Mouse (Mus musculus): ENCODE measurements around the gene Olfr168. TPM values are rescaled to one million over a fixed set of nuclear protein-coding genes. Genes with fewer than 3 reads are reported as not detected.
"Not testable (repeated sequence)": the region's sequence is repeated elsewhere in the genome, so short reads cannot be mapped to it uniquely, and the experiment has no call there.

Gene Olfr168
- polyA plus RNA-seq (2015; fragmentation: Nextera tagmentation; extraction: Ambion mirVana): not detected in 2 replicates

GRCm38 (mm10) chr16:19535455-19535854 is at the start of gene Olfr168:
Gene Olfr168 (minus strand): TSS chr16:19535555.
- Histone ChIP-seq H3K9me3 (replicated peaks) (no peaks in the 10 kb centered on the region), H3K9ac (no peak within 1 kb of the TSS), H3K27me3 (no peaks in the 10 kb centered on the region), H3K27ac (replicated peaks) (no peak within 1 kb of the TSS), H3K4me2 (replicated peaks) (no peak within 1 kb of the TSS), H3K4me3 (replicated peaks) (no peak within 1 kb of the TSS), H3K4me1 (no peaks in the 10 kb centered on the region), H3K36me3 (no peaks in the 10 kb centered on the region)
- no peak for ATAC-seq (ENCODE audit: insufficient number of reproducible peaks, low FRiP score, low TSS enrichment, low read depth)

- H3K27me3 ChIP-seq; H3K4me1 ChIP-seq; H3K9ac ChIP-seq; H3K27ac ChIP-seq (replicated peaks); ATAC-seq (ENCODE audit: insufficient number of reproducible peaks, low FRiP score, low TSS enrichment, low read depth); H3K4me2 ChIP-seq (replicated peaks); H3K4me3 ChIP-seq (replicated peaks); H3K9me3 ChIP-seq (replicated peaks); H3K36me3 ChIP-seq: not testable (repeated sequence)
- 75% methylated on average over 2 of the region's 2 CpGs for WGBS
Measured at GRCm38 (mm10) chr16:19571709-19572108, 36.4 kb upstream of the Olfr168 start, which contains the start of gene Olfr169. Gene Olfr169 (minus strand): TSS chr16:19571809.

GRCm38 (mm10) chr16:19553429-19553828 is 18.1 kb upstream of the Olfr168 start:
- H3K9ac ChIP-seq; H3K36me3 ChIP-seq; H3K27me3 ChIP-seq; H3K27ac ChIP-seq (replicated peaks); ATAC-seq (ENCODE audit: insufficient number of reproducible peaks, low FRiP score, low TSS enrichment, low read depth); H3K4me3 ChIP-seq (replicated peaks); H3K9me3 ChIP-seq (replicated peaks); H3K4me1 ChIP-seq; H3K4me2 ChIP-seq (replicated peaks): not testable (repeated sequence)
- WGBS: 82% methylated on average over 7 of the region's 7 CpGs

GRCm38 (mm10) chr16:19552246-19552645 is 16.9 kb upstream of the Olfr168 start:
- 90% methylated on average over 3 of the region's 3 CpGs for WGBS
- not testable (repeated sequence) for H3K4me1 ChIP-seq; H3K9ac ChIP-seq; H3K36me3 ChIP-seq; H3K9me3 ChIP-seq (replicated peaks); H3K27ac ChIP-seq (replicated peaks); H3K4me3 ChIP-seq (replicated peaks); H3K4me2 ChIP-seq (replicated peaks); ATAC-seq (ENCODE audit: insufficient number of reproducible peaks, low FRiP score, low TSS enrichment, low read depth); H3K27me3 ChIP-seq

GRCm38 (mm10) chr16:19522166-19522565 is 13.2 kb downstream of the Olfr168 start, which contains the start of gene Olfr167:
Gene Olfr167 (minus strand): TSS chr16:19522266.
- WGBS: 94% methylated on average over 2 of the region's 2 CpGs
- H3K27me3 ChIP-seq: no peaks in the 10 kb centered on the region
- no peak within 1 kb of the TSS for H3K4me2 ChIP-seq (replicated peaks)
- no peaks in the 10 kb centered on the region for H3K4me1 ChIP-seq
- no peak within 1 kb of the TSS for H3K9ac ChIP-seq
- no peak within 1 kb of the TSS for H3K27ac ChIP-seq (replicated peaks)
- no peaks in the 10 kb centered on the region for H3K36me3 ChIP-seq
- no peaks in the 10 kb centered on the region for H3K9me3 ChIP-seq (replicated peaks)
- no peak within 1 kb of the TSS for H3K4me3 ChIP-seq (replicated peaks)
- ATAC-seq (ENCODE audit: insufficient number of reproducible peaks, low FRiP score, low TSS enrichment, low read depth): no peak

GRCm38 (mm10) chr16:19483394-19483793 is 52.0 kb downstream of the Olfr168 start, which contains the start of gene Olfr166:
Gene Olfr166 (plus strand): TSS chr16:19483694.
- Histone ChIP-seq H3K4me3 (replicated peaks) (no peak within 1 kb of the TSS), H3K4me1 (no peaks in the 10 kb centered on the region), H3K27ac (replicated peaks) (no peak within 1 kb of the TSS), H3K9me3 (replicated peaks) (no peaks in the 10 kb centered on the region), H3K27me3 (no peaks in the 10 kb centered on the region), H3K9ac (no peak within 1 kb of the TSS), H3K36me3 (no peaks in the 10 kb centered on the region), H3K4me2 (replicated peaks) (no peak within 1 kb of the TSS)
- ATAC-seq (ENCODE audit: insufficient number of reproducible peaks, low FRiP score, low TSS enrichment, low read depth): no peak

Other genes starting within 250 kb of the Olfr168 start
- gene Olfr164, start 221.5 kb downstream of the Olfr168 start, polyA plus RNA-seq (2015; fragmentation: Nextera tagmentation; extraction: Ambion mirVana): 0.20 TPM in 1 of 2 replicates, not detected in the other
- gene Olfr165, start 112.4 kb downstream of the Olfr168 start, polyA plus RNA-seq (2015; fragmentation: Nextera tagmentation; extraction: Ambion mirVana): not detected in 2 replicates
- not detected in 2 replicates for gene Olfr166, start 51.9 kb downstream of the Olfr168 start, polyA plus RNA-seq (2015; fragmentation: Nextera tagmentation; extraction: Ambion mirVana)
- not detected in 2 replicates for gene Olfr167, start 13.3 kb downstream of the Olfr168 start, polyA plus RNA-seq (2015; fragmentation: Nextera tagmentation; extraction: Ambion mirVana)
- gene Olfr169, start 36.3 kb upstream of the Olfr168 start, polyA plus RNA-seq (2015; fragmentation: Nextera tagmentation; extraction: Ambion mirVana): 0.07 TPM in 1 of 2 replicates, not detected in the other
- gene Olfr170, start 76.3 kb upstream of the Olfr168 start, polyA plus RNA-seq (2015; fragmentation: Nextera tagmentation; extraction: Ambion mirVana): not detected in 2 replicates
- not detected in 2 replicates for gene Olfr171, start 94.4 kb upstream of the Olfr168 start, polyA plus RNA-seq (2015; fragmentation: Nextera tagmentation; extraction: Ambion mirVana)
- 0.09 TPM in 1 of 2 replicates, not detected in the other for gene Lamp3, start 170.8 kb upstream of the Olfr168 start, polyA plus RNA-seq (2015; fragmentation: Nextera tagmentation; extraction: Ambion mirVana)
- 12.8 and 13.6 TPM in 2 replicates for gene B3gnt5, start 224.7 kb upstream of the Olfr168 start, polyA plus RNA-seq (2015; fragmentation: Nextera tagmentation; extraction: Ambion mirVana)